Mouse (Mus musculus): ENCODE measurements at regions not wholly inside any gene's neighbourhood (a gene's known extent, or its start where the extent isn't known, plus 50 kb on each side); places are given as distances from the start of the nearest gene placed in this dataset.

- no peak for TF ChIP-seq CTCF (IDR thresholded peaks at IDR 0.05; ENCODE audit: low read depth, low read length)
- no peak for TF ChIP-seq POLR2A (IDR thresholded peaks at IDR 0.05; ENCODE audit: extremely low read depth, insufficient read depth, low read length)
These were observed 233.8 kb downstream of the Sox9 start for GRCm38 (mm10) chr11:113015686-113016304.
